Mouse (Mus musculus) cerebellum, adult 2 months (tissue): ENCODE data around the gene AI837181.

Experiments used
- CTCF ChIP-seq: fragments of 200-500 bp; IDR thresholded peaks from 2 replicates; pipeline ENCODE4 v1.5.1; 2011; ENCODE audit warnings: low read depth, mild to moderate bottlenecking, control low read depth, low read length, moderate library complexity, borderline replicate concordance; ENCODE audit not compliant: insufficient read depth
- POLR2A ChIP-seq: fragments of 200-500 bp; IDR thresholded peaks from 2 replicates; pipeline ENCODE4 v1.6.1; 2011; ENCODE audit warnings: low read length, control low read depth, borderline replicate concordance; ENCODE audit not compliant: insufficient read depth

GRCm38 (mm10) chr19:5422267-5422666 is 2.7 kb upstream of the AI837181 start:
- TF ChIP-seq POLR2A (no peak), CTCF (no peak)
